Mouse (Mus musculus): Measurements from ENCODE around the gene Gata5. TPM values are rescaled to one million over a fixed set of nuclear protein-coding genes. Genes with fewer than 3 reads are reported as not detected.

Gata5 gene
- polyA plus RNA-seq, 1 experiment from 2014 or later = 42.7 TPM

GRCm38 (mm10) chr2:180311147-180311546 is 23.4 kb downstream of the Gata5 start:
- WGBS = 64% methylated on average over 4 of the region's 4 CpGs
- H3K27ac ChIP-seq (ENCODE audit: low read depth) = no peak overlapping the region
- no peak for ATAC-seq (ENCODE audit: insufficient read depth)

DNA sequence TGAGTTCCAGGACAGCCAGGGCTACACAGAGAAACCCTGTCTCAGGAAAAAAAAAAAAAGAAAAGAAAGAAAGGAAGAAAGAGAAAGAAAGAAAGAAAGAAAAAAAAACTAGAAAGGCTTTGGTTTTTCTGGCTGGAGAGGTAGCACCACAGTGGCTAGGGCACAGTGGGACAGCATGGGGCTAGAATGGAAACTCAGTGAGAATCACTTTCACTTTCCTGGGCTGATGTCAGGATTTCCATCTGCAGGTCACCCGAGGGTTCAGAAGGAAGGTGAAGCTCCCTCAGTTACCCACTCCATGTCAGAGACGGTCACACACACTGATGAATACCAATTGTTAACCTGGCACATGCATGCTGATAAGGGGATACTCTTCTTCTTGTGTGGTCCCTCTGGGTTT is 26.8 kb downstream of the Gata5 start:
- Histone ChIP-seq H3K4me2 (no peak overlapping the region), H3K27me3 (ENCODE audit: insufficient read depth, low read length) (no peaks in the 10 kb centered on the region), H3K4me3 (ENCODE audit: low read depth, low read length) (no peak overlapping the region), H3K9me3 (ENCODE audit: low read depth, low read length) (no peaks in the 10 kb centered on the region), H3K4me1 (ENCODE audit: insufficient read depth) (peaks cover 34% of the 10 kb centered on the region), H3K9ac (no peak overlapping the region), H3K27ac (ENCODE audit: low read depth) (peak overlapping the region; percentile 88), H3K36me3 (ENCODE audit: insufficient read depth) (no peaks in the 10 kb centered on the region)
- no peak for TF ChIP-seq CTCF (IDR thresholded peaks at IDR 0.05; ENCODE audit: low read depth)
- ATAC-seq (ENCODE audit: insufficient read depth) (no peak), DNase-seq (no peak)
- 18% methylated on average over 2 of the region's 2 CpGs for WGBS

More at GRCm38 (mm10) chr2:180311147-180311546, 23.4 kb downstream of the Gata5 start:
- H3K4me3 ChIP-seq (ENCODE audit: low read depth, low read length) = no peak overlapping the region
- no peak overlapping the region for H3K9ac ChIP-seq
- DNase-seq = no peak
- H3K9me3 ChIP-seq (ENCODE audit: low read depth, low read length) = no peaks in the 10 kb centered on the region
- no peak for TF ChIP-seq CTCF (IDR thresholded peaks at IDR 0.05; ENCODE audit: low read depth)
- no peak overlapping the region for H3K4me2 ChIP-seq
- no peaks in the 10 kb centered on the region for H3K36me3 ChIP-seq (ENCODE audit: insufficient read depth)
- H3K4me1 ChIP-seq (ENCODE audit: insufficient read depth) = peaks cover 14% of the 10 kb centered on the region
- no peaks in the 10 kb centered on the region for H3K27me3 ChIP-seq (ENCODE audit: insufficient read depth, low read length)

DNA sequence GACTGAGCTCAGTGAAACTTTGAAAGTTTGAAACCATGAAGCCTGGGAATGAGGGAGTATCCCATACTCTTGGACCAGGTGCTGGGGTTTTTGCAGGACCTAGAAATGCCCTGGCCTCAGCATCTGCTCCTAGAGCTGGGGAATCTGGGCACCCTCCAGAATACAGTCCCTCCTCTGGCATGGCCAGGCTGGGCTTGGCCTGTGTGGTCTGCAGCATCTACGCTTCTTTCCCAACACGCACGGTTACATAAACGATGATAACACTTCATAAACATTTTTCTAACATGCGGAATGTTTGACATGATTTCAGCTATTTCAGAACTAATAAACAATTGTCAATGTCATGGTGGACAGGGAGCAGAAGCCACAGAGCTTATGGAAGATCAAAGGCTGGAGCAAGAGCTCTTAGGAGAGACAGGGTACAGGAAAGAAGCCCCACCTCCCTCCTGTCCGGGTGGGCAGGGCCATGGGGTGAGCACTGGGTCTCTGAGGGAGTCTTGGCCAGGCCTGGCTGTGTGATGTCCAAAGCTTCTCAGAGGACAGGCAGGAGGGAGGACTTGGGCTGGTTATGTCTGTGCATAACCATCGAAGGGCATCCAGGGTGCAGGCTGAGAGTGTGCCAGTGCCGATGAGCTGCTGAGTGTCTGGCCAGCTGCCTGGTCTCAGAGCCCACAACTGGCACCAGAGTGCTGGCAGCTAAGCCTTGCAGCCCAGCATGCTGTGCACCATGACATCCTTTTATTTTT is 27.9 kb downstream of the Gata5 start:
- Histone ChIP-seq H3K4me3 (ENCODE audit: low read depth, low read length) (no peak overlapping the region), H3K36me3 (ENCODE audit: insufficient read depth) (no peaks in the 10 kb centered on the region), H3K4me2 (no peak overlapping the region), H3K4me1 (ENCODE audit: insufficient read depth) (peaks cover 34% of the 10 kb centered on the region), H3K9me3 (ENCODE audit: low read depth, low read length) (no peaks in the 10 kb centered on the region), H3K27me3 (ENCODE audit: insufficient read depth, low read length) (no peaks in the 10 kb centered on the region), H3K9ac (no peak overlapping the region), H3K27ac (ENCODE audit: low read depth) (peak overlapping the region; percentile 88)
- no peak for TF ChIP-seq CTCF (IDR thresholded peaks at IDR 0.05; ENCODE audit: low read depth)
- DNase-seq = peak; percentile 89
- WGBS = 31% methylated on average over 8 of the region's 8 CpGs
- peak; percentile 86 for ATAC-seq (ENCODE audit: insufficient read depth)

- Histone ChIP-seq H3K4me2 (no peak overlapping the region), H3K4me1 (ENCODE audit: insufficient read depth) (peaks cover 34% of the 10 kb centered on the region), H3K9ac (no peak overlapping the region), H3K27ac (ENCODE audit: low read depth) (peak overlapping the region; percentile 87), H3K9me3 (ENCODE audit: low read depth, low read length) (no peaks in the 10 kb centered on the region), H3K4me3 (ENCODE audit: low read depth, low read length) (no peak overlapping the region), H3K36me3 (ENCODE audit: insufficient read depth) (no peaks in the 10 kb centered on the region), H3K27me3 (ENCODE audit: insufficient read depth, low read length) (no peaks in the 10 kb centered on the region)
- 54% methylated on average over 2 of the region's 2 CpGs for WGBS
- TF ChIP-seq CTCF (IDR thresholded peaks at IDR 0.05; ENCODE audit: low read depth) = no peak
- ATAC-seq (ENCODE audit: insufficient read depth) (0 out of 2 replicates have a peak, but pooled peaks have one; percentile 0), DNase-seq (peak; percentile 62)
These were observed 28.5 kb downstream of the Gata5 start for GRCm38 (mm10) chr2:180306009-180306408.

- no peak for TF ChIP-seq CTCF (IDR thresholded peaks at IDR 0.05; ENCODE audit: low read depth)
- H3K4me2 ChIP-seq = no peak overlapping the region
- no peaks in the 10 kb centered on the region for H3K9me3 ChIP-seq (ENCODE audit: low read depth, low read length)
- H3K4me1 ChIP-seq (ENCODE audit: insufficient read depth) = peaks cover 34% of the 10 kb centered on the region
- H3K9ac ChIP-seq = no peak overlapping the region
- DNase-seq (no peak), ATAC-seq (ENCODE audit: insufficient read depth) (no peak)
- H3K27ac ChIP-seq (ENCODE audit: low read depth) = peak overlapping the region; percentile 87
- H3K4me3 ChIP-seq (ENCODE audit: low read depth, low read length) = no peak overlapping the region
- no peaks in the 10 kb centered on the region for H3K27me3 ChIP-seq (ENCODE audit: insufficient read depth, low read length)
- WGBS = 70% methylated on average over 3 of the region's 3 CpGs
- no peaks in the 10 kb centered on the region for H3K36me3 ChIP-seq (ENCODE audit: insufficient read depth)
These were observed 29.0 kb downstream of the Gata5 start for GRCm38 (mm10) chr2:180305490-180305889.

GRCm38 (mm10) chr2:180304554-180304953 is 29.9 kb downstream of the Gata5 start:
- peak; percentile 55 for DNase-seq
- no peaks in the 10 kb centered on the region for H3K9me3 ChIP-seq (ENCODE audit: low read depth, low read length)
- H3K27me3 ChIP-seq (ENCODE audit: insufficient read depth, low read length) = no peaks in the 10 kb centered on the region
- no peaks in the 10 kb centered on the region for H3K36me3 ChIP-seq (ENCODE audit: insufficient read depth)
- no peak for ATAC-seq (ENCODE audit: insufficient read depth)
- 30% methylated on average over 4 of the region's 4 CpGs for WGBS
- peaks cover 34% of the 10 kb centered on the region for H3K4me1 ChIP-seq (ENCODE audit: insufficient read depth)
- peak; percentile 52 for TF ChIP-seq CTCF (IDR thresholded peaks at IDR 0.05; ENCODE audit: low read depth)
- no peak overlapping the region for H3K9ac ChIP-seq
- H3K4me2 ChIP-seq = peak overlapping the region; percentile 24; the same call in 1 of the 2 replicates
- H3K4me3 ChIP-seq (ENCODE audit: low read depth, low read length) = no peak overlapping the region
- H3K27ac ChIP-seq (ENCODE audit: low read depth) = peak overlapping the region; percentile 77

GRCm38 (mm10) chr2:180303468-180303867 is 31.0 kb downstream of the Gata5 start:
- H3K4me3 ChIP-seq (ENCODE audit: low read depth, low read length) = no peak overlapping the region
- H3K4me1 ChIP-seq (ENCODE audit: insufficient read depth) = peaks cover 34% of the 10 kb centered on the region
- TF ChIP-seq CTCF (IDR thresholded peaks at IDR 0.05; ENCODE audit: low read depth) = no peak
- 31% methylated on average over 12 of the region's 12 CpGs for WGBS
- H3K9ac ChIP-seq = no peak overlapping the region
- H3K9me3 ChIP-seq (ENCODE audit: low read depth, low read length) = no peaks in the 10 kb centered on the region
- no peak overlapping the region for H3K4me2 ChIP-seq
- peak overlapping the region; percentile 94 for H3K27ac ChIP-seq (ENCODE audit: low read depth)
- DNase-seq (peak; percentile 95), ATAC-seq (ENCODE audit: insufficient read depth) (peak; percentile 87)
- no peaks in the 10 kb centered on the region for H3K27me3 ChIP-seq (ENCODE audit: insufficient read depth, low read length)
- no peaks in the 10 kb centered on the region for H3K36me3 ChIP-seq (ENCODE audit: insufficient read depth)
